Mouse (Mus musculus): ENCODE measurements around the gene B3gnt3.

GRCm38 (mm10) chr8:71681369-71681915 is 20.1 kb downstream of the B3gnt3 start:
- TF ChIP-seq HCFC1 (IDR thresholded peaks at IDR 0.05; ENCODE audit: borderline replicate concordance, insufficient read depth, low read length) (no peak), CHD2 (IDR thresholded peaks at IDR 0.05; ENCODE audit: low read depth, low read length) (no peak), ZNF384 (IDR thresholded peaks at IDR 0.05; ENCODE audit: low read depth, low read length) (no peak), ZC3H11A (IDR thresholded peaks at IDR 0.05; ENCODE audit: borderline replicate concordance, low read depth, low read length) (no peak), MAFK (IDR thresholded peaks at IDR 0.05; ENCODE audit: insufficient read depth, low read depth, low read length) (no peak)

All from ES-E14 (cell line).